Mouse (Mus musculus) left cerebral cortex, postnatal 36 days (tissue): Measurements from ENCODE around the gene Dlg4. TPM values are rescaled to one million over a fixed set of nuclear protein-coding genes. Genes with fewer than 3 reads are reported as not detected.

Experiments used
- DNase-seq, 2 experiments: peaks; one replicate each; pipeline ENCODE4 v3.0.0; 2021 to 2022; ENCODE audit warnings: low spot score in 2 of 2, mixed read lengths in 1 of 2
- intact Hi-C: fragments of 180-260 bp; cut with DNase I; formaldehyde crosslinking; loops from one replicate; pipeline ENCODE4 v1.15.1; 2025
- total RNA-seq, 2 experiments: library from RNA; stranded (reverse); gene quantifications; 2 replicates each; pipeline ENCODE4 v1.2.3; 2021

The Dlg4 gene
- total RNA-seq, 2 experiments from 2014 or later = 867 to 894 TPM

- peak; percentile 97 for DNase-seq
- intact Hi-C loops = no loop called here
Measured at GRCm38 (mm10) chr11:69995391-69995960, 21.3 kb upstream of the Dlg4 start, which contains the start of gene Phf23. Gene Phf23 (plus strand): TSS chr11:69995777.

GRCm38 (mm10) chr11:69996161-69997061 is 20.3 kb upstream of the Dlg4 start:
- intact Hi-C loops = no loop called here
- DNase-seq = peak in 1 of 2 experiments; percentile 41

DNA sequence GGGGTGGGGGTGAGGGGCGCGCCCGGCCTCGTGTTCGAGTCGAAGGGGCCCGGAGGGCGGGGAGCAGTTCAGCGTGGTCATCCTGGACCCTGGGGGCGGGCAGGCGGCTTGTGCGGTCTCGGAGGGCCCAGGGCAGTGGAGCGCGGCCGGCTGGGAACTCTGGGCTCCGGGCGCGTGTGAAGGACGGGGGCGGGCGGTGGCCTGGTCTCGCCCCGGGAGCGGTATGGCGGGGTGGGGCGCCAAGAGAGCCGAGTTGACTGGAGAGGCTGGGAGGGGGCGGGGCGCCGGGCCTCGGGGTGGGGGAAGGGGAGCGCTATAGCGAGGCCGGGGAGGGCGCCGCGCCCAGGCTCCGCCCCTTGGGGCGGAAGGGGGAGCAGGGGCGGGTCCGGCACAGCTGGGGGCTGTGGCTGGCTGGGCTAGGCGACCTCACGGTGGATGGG is 19.7 kb upstream of the Dlg4 start:
- intact Hi-C loops = no loop called here
- DNase-seq = peak; percentile 74 to 77

GRCm38 (mm10) chr11:69998567-69999491 is 17.9 kb upstream of the Dlg4 start:
- DNase-seq = no peak

GRCm38 (mm10) chr11:69999666-70000065 is 17.1 kb upstream of the Dlg4 start:
- DNase-seq = no peak
- intact Hi-C loops = loop anchor here (2.0 kb wide), 1 partner anchor 15 kb away; the partner anchor contains the start of gene Acadvl

More at GRCm38 (mm10) chr11:69998567-69999491, 17.9 kb upstream of the Dlg4 start:
- intact Hi-C loops = no loop called here

DNA sequence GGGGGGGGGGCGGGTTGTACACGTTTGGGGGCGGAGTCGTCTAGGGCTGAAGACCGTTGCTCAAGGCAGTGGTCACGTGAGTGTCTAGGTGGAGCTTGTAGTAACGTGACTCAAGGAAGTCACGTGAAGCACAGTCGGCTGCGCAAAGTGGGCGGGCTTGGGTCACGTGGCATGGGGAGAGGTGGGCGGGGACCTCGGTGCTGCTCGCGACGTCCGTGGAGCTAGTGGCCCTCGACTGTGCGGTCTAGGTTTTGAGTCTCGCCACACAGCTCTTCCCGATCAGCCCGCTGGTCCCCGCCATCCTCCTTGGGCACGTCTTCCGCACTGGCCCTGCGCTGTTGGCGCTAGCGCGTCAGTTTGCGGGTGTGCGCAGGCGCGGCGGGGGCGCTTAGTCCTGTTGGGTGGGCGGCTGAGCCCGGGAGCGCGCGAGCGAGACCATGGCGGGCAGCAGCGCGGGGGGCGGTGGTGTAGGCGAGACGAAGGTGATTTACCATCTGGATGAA is 16.3 kb upstream of the Dlg4 start, which contains the start of gene Dvl2:
Gene Dvl2 (plus strand): TSS at position 200 of the 503 bp plus-strand sequence.
- intact Hi-C loops = loop anchor here (2.0 kb wide), 1 partner anchor 14 kb away; the partner anchor contains the start of gene Acadvl
- peak; percentile 90 to 91 for DNase-seq

DNA sequence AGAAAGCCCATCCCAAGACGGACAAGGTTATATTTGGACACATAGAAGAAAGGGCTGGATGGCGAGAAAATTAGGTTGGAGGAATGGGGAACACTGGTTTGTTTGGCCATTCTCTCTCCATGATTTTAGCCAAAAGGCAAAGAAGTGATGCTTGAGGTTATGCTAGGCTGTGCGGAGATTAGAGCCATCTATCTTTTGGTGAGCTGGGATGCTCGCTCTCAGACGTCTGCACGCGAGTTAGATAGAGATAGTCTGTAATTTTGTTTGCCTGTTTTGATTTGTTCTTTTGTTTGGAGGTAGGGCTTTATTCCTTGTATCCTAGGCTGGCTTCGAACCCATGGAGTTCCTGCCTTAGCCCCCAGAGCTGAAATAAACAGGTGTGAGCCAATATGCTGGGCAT is 15.6 kb upstream of the Dlg4 start:
- intact Hi-C loops = loop anchor here (2.0 kb wide), 1 partner anchor 14 kb away; the partner anchor contains the start of gene Acadvl
- no peak for DNase-seq

DNA sequence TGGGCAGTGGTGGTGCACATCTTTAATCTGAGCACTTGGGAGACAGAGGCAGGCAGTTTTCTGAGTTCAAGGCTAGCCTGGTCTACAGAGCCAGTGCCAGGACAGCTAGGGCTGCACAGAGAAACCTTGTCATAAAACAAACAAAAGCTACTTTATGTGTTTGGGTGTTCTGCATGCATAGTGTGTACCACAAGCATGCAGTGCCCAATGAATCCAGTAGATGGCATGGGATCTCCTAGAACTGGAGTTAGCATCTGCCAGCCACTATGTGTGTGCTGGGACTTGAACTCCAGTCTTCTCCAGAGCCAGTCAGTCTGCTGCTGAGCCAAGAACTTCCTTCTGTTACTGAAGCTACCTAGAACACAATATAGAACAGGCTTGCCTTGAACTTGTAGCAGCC is 14.9 kb upstream of the Dlg4 start:
- intact Hi-C loops = loop anchor here (2.0 kb wide), 1 partner anchor 13 kb away; the partner anchor contains the start of gene Acadvl

DNA sequence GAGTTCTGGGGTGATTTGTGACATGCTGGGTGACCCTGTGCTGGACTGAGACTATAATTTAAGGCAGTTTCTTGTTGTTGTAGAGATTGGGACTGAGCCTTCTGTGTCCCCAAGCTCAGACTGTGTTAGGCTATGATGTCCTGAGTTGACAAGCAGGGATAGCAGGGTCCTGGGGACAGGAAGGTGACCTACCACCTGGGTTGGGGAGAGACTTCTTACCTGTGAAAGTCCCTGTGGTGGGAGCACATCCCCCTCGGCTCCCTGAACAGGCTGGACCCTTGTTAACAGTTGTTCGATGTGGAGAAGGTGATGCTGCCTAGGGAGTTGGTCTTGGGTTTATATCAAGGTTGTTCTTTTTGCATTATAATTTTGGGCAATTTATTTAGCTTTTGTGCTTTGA is 14.3 kb upstream of the Dlg4 start:
- DNase-seq = no peak
- intact Hi-C loops = no loop called here

More for the DNA sequence above, 14.9 kb upstream of the Dlg4 start:
- DNase-seq = no peak

GRCm38 (mm10) chr11:70005521-70005920 is 11.2 kb upstream of the Dlg4 start:
- no peak for DNase-seq
- intact Hi-C loops = no loop called here

GRCm38 (mm10) chr11:70010033-70010432 is 6.7 kb upstream of the Dlg4 start:
- DNase-seq = no peak
- intact Hi-C loops = no loop called here

- DNase-seq = no peak
- intact Hi-C loops = no loop called here
Measured at GRCm38 (mm10) chr11:70010548-70010947, 6.2 kb upstream of the Dlg4 start.

DNA sequence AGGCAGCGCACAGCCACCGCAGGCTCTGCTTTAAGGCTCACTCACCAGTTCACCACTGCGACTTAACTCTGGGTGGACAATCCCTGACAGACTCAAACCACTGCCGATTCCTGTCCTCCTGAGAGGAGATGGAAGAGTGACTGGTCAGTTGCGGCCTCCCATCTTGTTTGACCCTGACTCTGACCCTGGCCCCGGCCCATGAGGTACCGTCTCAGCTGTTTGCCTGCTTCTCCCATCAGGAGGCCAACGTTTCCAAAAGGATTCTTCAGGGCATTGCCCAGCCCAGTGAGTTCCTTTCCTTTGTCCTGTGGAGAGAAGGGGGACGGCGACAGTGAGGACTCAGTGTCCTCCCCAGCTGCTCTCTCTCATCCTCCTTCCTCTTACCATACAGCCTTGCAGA is 5.8 kb upstream of the Dlg4 start:
- intact Hi-C loops = no loop called here

GRCm38 (mm10) chr11:70012931-70013330 is 3.8 kb upstream of the Dlg4 start:
- no peak for DNase-seq

More for the DNA sequence above, 5.8 kb upstream of the Dlg4 start:
- no peak for DNase-seq

GRCm38 (mm10) chr11:70013408-70013807 is 3.3 kb upstream of the Dlg4 start:
- no peak for DNase-seq
- intact Hi-C loops = no loop called here

More at GRCm38 (mm10) chr11:70012931-70013330, 3.8 kb upstream of the Dlg4 start:
- intact Hi-C loops = no loop called here

GRCm38 (mm10) chr11:70014051-70014450 is 2.7 kb upstream of the Dlg4 start:
- DNase-seq = no peak
- intact Hi-C loops = loop anchor here (2.0 kb wide), 1 partner anchor 13 kb away; the partner anchor contains the start of gene Dvl2

GRCm38 (mm10) chr11:70014880-70015558 is 1.7 kb upstream of the Dlg4 start, which contains the start of gene Acadvl:
Gene Acadvl (minus strand): TSS chr11:70015411.
- peak; percentile 83 to 85 for DNase-seq
- intact Hi-C loops = loop anchor here (2.0 kb wide), 1 partner anchor 14 kb away; the partner anchor contains the start of gene Dvl2

- DNase-seq = no peak
- intact Hi-C loops = loop anchor here (2.0 kb wide), 1 partner anchor 15 kb away; the partner anchor contains the start of gene Dvl2
Measured at GRCm38 (mm10) chr11:70015677-70016076, 1.1 kb upstream of the Dlg4 start.
